Comparison of ENCODE assay signal across 8 mouse cellular contexts in genomic region chr19:5751742-5752141, GRCm38 (mm10). TPM values are rescaled to one million over a fixed set of nuclear protein-coding genes. Genes with fewer than 3 reads are reported as not detected.
DNase-seq lines count a peak whose midpoint lies in the region; ATAC-seq lines count a peak whose summit lies in the region.

No protein-coding gene starts in this region.

- H3K4me3 ChIP-seq in forebrain, embryonic 14.5 days (ENCODE audit: low read depth, low read length), result no peak overlapping the region
- no peak overlapping the region for H3K4me3 ChIP-seq in limb, embryonic 13.5 days
- H3K4me3 ChIP-seq in neural tube, embryonic 15.5 days (replicated peaks), result no peak overlapping the region

- no peaks in the 10 kb centered on the region for H3K9me3 ChIP-seq in forebrain, embryonic 14.5 days (replicated peaks; ENCODE audit: control insufficient read depth, low read length)
- H3K9me3 ChIP-seq in limb, embryonic 13.5 days, result no peaks in the 10 kb centered on the region
- no peaks in the 10 kb centered on the region for H3K9me3 ChIP-seq in neural tube, embryonic 15.5 days (replicated peaks)

- ATAC-seq in forebrain, embryonic 14.5 days, result peak; percentile 56; the same call in 1 of the 2 replicates
- peak; percentile 12; the same call in 1 of the 2 replicates for ATAC-seq in limb, embryonic 13.5 days (ENCODE audit: low FRiP score, low read depth)
- ATAC-seq in neural tube, embryonic 15.5 days (ENCODE audit: low FRiP score), result no peak

- H3K36me3 ChIP-seq in forebrain, embryonic 14.5 days (ENCODE audit: control insufficient read depth, insufficient read depth, low read length), result no peaks in the 10 kb centered on the region; the same call in 1 of the 2 replicates
- H3K36me3 ChIP-seq in limb, embryonic 13.5 days, result peaks cover 85% of the 10 kb centered on the region
- H3K36me3 ChIP-seq in neural tube, embryonic 15.5 days, result no peaks in the 10 kb centered on the region

- DNase-seq in gastrocnemius, adult 18-20 months (ENCODE audit: low spot score), result peak; percentile 42
- DNase-seq in gastrocnemius, postnatal 4 days (ENCODE audit: low spot score in 2 of 2), result no peak
- peak; percentile 65 for DNase-seq in Muller cell, postnatal 12 days (ENCODE audit: inconsistent ontology term)
- DNase-seq in forebrain, embryonic 14.5 days (ENCODE audit: low spot score), result peak; percentile 55
- DNase-seq in adipocyte (ENCODE audit: low spot score), result no peak
- no peak for DNase-seq in cerebellum, adult 8-10 months

- WGBS in forebrain, embryonic 14.5 days, result 7% methylated on average over 18 of the region's 20 CpGs
- 8% methylated on average over 19 of the region's 20 CpGs for WGBS in limb, embryonic 13.5 days
- WGBS in neural tube, embryonic 15.5 days, result 7% methylated on average over 20 of the region's 20 CpGs

- peaks cover 34% of the 10 kb centered on the region for H3K27me3 ChIP-seq in forebrain, embryonic 14.5 days (replicated peaks; ENCODE audit: control insufficient read depth, insufficient read depth, low read length)
- peaks cover 96% of the 10 kb centered on the region for H3K27me3 ChIP-seq in limb, embryonic 13.5 days
- H3K27me3 ChIP-seq in neural tube, embryonic 15.5 days (replicated peaks), result peaks cover 79% of the 10 kb centered on the region

- no peak overlapping the region; the same call in 1 of the 2 replicates for H3K9ac ChIP-seq in forebrain, embryonic 14.5 days (ENCODE audit: low read length)
- no peak overlapping the region for H3K9ac ChIP-seq in limb, embryonic 13.5 days
- H3K9ac ChIP-seq in neural tube, embryonic 15.5 days (replicated peaks), result no peak overlapping the region

- no peaks in the 10 kb centered on the region for H3K4me1 ChIP-seq in forebrain, embryonic 14.5 days (ENCODE audit: control insufficient read depth, insufficient read depth, low read length)
- peaks cover 21% of the 10 kb centered on the region for H3K4me1 ChIP-seq in limb, embryonic 13.5 days
- peaks cover 9% of the 10 kb centered on the region for H3K4me1 ChIP-seq in neural tube, embryonic 15.5 days

- H3K4me2 ChIP-seq in forebrain, embryonic 14.5 days (ENCODE audit: low read length), result no peak overlapping the region
- H3K4me2 ChIP-seq in limb, embryonic 13.5 days (replicated peaks), result peak overlapping the region; percentile 39
- peak overlapping the region; percentile 7 for H3K4me2 ChIP-seq in neural tube, embryonic 15.5 days

- no peak overlapping the region for H3K27ac ChIP-seq in forebrain, embryonic 14.5 days (ENCODE audit: low read depth, low read length)
- H3K27ac ChIP-seq in limb, embryonic 13.5 days, result no peak overlapping the region
- H3K27ac ChIP-seq in neural tube, embryonic 15.5 days (replicated peaks), result no peak overlapping the region

RNA-seq across cellular contexts. Expression of gene Ltbp3, which starts 11.0 kb away (rescaled TPM):
- 10 to 100 TPM; 41.4 to 45.4 TPM for total RNA-seq in gastrocnemius, adult 18-20 months (2021)
- total RNA-seq in gastrocnemius, postnatal 4 days (2021), result 100 to 1,000 TPM; 116 to 137 TPM
- 8.5 and 10.7 TPM in 2 replicates for polyA plus RNA-seq in forebrain, embryonic 14.5 days (2014; fragmentation: Nextera tagmentation; extraction: Ambion mirVana)
- polyA plus RNA-seq in limb, embryonic 13.5 days (2015; fragmentation: Nextera tagmentation; extraction: Ambion mirVana), result 41.1 and 48.9 TPM in 2 replicates
- 15.6 and 19.1 TPM in 2 replicates for polyA plus RNA-seq in neural tube, embryonic 15.5 days (2015; fragmentation: Nextera tagmentation; extraction: Ambion mirVana)

RNA-seq across cellular contexts. Expression of gene Scyl1, which starts 19.5 kb away (rescaled TPM):
- 10 to 100 TPM; 70.6 to 74.4 TPM for total RNA-seq in gastrocnemius, adult 18-20 months (2021)
- total RNA-seq in gastrocnemius, postnatal 4 days (2021), result 10 to 100 TPM; 71.7 to 75.6 TPM
- 56.1 and 67.9 TPM in 2 replicates for polyA plus RNA-seq in forebrain, embryonic 14.5 days (2014; fragmentation: Nextera tagmentation; extraction: Ambion mirVana)
- 76.9 and 82.7 TPM in 2 replicates for polyA plus RNA-seq in limb, embryonic 13.5 days (2015; fragmentation: Nextera tagmentation; extraction: Ambion mirVana)
- polyA plus RNA-seq in neural tube, embryonic 15.5 days (2015; fragmentation: Nextera tagmentation; extraction: Ambion mirVana), result 81.6 and 83.1 TPM in 2 replicates

RNA-seq across cellular contexts. Expression of gene Fam89b, which starts 22.3 kb away (rescaled TPM):
- 10 to 100 TPM; 20.1 to 21.3 TPM for total RNA-seq in gastrocnemius, adult 18-20 months (2021)
- 10 to 100 TPM; 58.8 to 59.1 TPM for total RNA-seq in gastrocnemius, postnatal 4 days (2021)
- polyA plus RNA-seq in forebrain, embryonic 14.5 days (2014; fragmentation: Nextera tagmentation; extraction: Ambion mirVana), result 204 and 233 TPM in 2 replicates
- polyA plus RNA-seq in limb, embryonic 13.5 days (2015; fragmentation: Nextera tagmentation; extraction: Ambion mirVana), result 128 and 141 TPM in 2 replicates
- 122 and 138 TPM in 2 replicates for polyA plus RNA-seq in neural tube, embryonic 15.5 days (2015; fragmentation: Nextera tagmentation; extraction: Ambion mirVana)

RNA-seq across cellular contexts. Expression of gene Ehbp1l1, which starts 25.6 kb away (rescaled TPM):
- 100 to 1,000 TPM; 210 to 241 TPM for total RNA-seq in gastrocnemius, adult 18-20 months (2021)
- total RNA-seq in gastrocnemius, postnatal 4 days (2021), result 100 to 1,000 TPM; 250 to 260 TPM
- polyA plus RNA-seq in forebrain, embryonic 14.5 days (2014; fragmentation: Nextera tagmentation; extraction: Ambion mirVana), result 7.0 and 10.1 TPM in 2 replicates
- polyA plus RNA-seq in limb, embryonic 13.5 days (2015; fragmentation: Nextera tagmentation; extraction: Ambion mirVana), result 20.4 and 21.2 TPM in 2 replicates
- polyA plus RNA-seq in neural tube, embryonic 15.5 days (2015; fragmentation: Nextera tagmentation; extraction: Ambion mirVana), result 15.9 and 18.6 TPM in 2 replicates

RNA-seq across cellular contexts. Expression of gene Kcnk7, which starts 47.6 kb away (rescaled TPM):
- total RNA-seq in gastrocnemius, adult 18-20 months (2021), result not detected
- total RNA-seq in gastrocnemius, postnatal 4 days (2021), result not detected
- polyA plus RNA-seq in forebrain, embryonic 14.5 days (2014; fragmentation: Nextera tagmentation; extraction: Ambion mirVana), result 0.17 TPM in 1 of 2 replicates, not detected in the other
- polyA plus RNA-seq in limb, embryonic 13.5 days (2015; fragmentation: Nextera tagmentation; extraction: Ambion mirVana), result 0.51 and 0.75 TPM in 2 replicates
- 0.35 and 0.45 TPM in 2 replicates for polyA plus RNA-seq in neural tube, embryonic 15.5 days (2015; fragmentation: Nextera tagmentation; extraction: Ambion mirVana)

Comparison
In these comparisons a context has a peak if more than half of its experiments do, and no peak if none do; other contexts are left out.
1. DNase-seq: peak in gastrocnemius, adult 18-20 months (single experiment), Muller cell, postnatal 12 days (single experiment) and forebrain, embryonic 14.5 days (single experiment); none in gastrocnemius, postnatal 4 days (0 of 2), adipocyte (single experiment) and cerebellum, adult 8-10 months (single experiment).